Mouse (Mus musculus): ENCODE measurements around the gene Mrps6.

- TF ChIP-seq CTCF (IDR thresholded peaks at IDR 0.05; ENCODE audit: low read depth, low read length) (no peak), GATA1 (IDR thresholded peaks at IDR 0.05; ENCODE audit: borderline replicate concordance, low read length) (no peak), POLR2AphosphoS5 (IDR thresholded peaks at IDR 0.05; ENCODE audit: insufficient replicate concordance, low read depth, low read length) (no peak), GATA2 (IDR thresholded peaks at IDR 0.05; ENCODE audit: borderline replicate concordance, low read depth, low read length) (no peak), TAL1 (conservative IDR thresholded peaks at IDR 0.05; ENCODE audit: low read depth, low read length) (no peak)
Observed at GRCm38 (mm10) chr16:92039421-92039820, 18.6 kb upstream of the Mrps6 start.

Data from G1E (cell line).